In genomic region chr14:118136744-118137452, GRCm38 (mm10) we compare ENCODE assay signal across 8 mouse cellular contexts. TPM values are rescaled to one million over a fixed set of nuclear protein-coding genes. Genes with fewer than 3 reads are reported as not detected.
A peak's percentile ranks its signal among the peaks of the same experiment; 100 is the strongest.
DNase-seq lines count a peak whose midpoint lies in the region; ATAC-seq and TF ChIP-seq lines count a peak whose summit lies in the region.

Gene Gpr180, plus strand, starts transcription at chr14:118137158.

- peak within 1 kb of the TSS; percentile 90 for H3K4me2 ChIP-seq in forebrain, embryonic 13.5 days
- H3K4me2 ChIP-seq in liver, postnatal 0 days (ENCODE audit: low read depth, low read length), result peak within 1 kb of the TSS; percentile 93
- peak within 1 kb of the TSS; percentile 86 for H3K4me2 ChIP-seq in neural tube, embryonic 14.5 days (ENCODE audit: low read depth, low read length)

- H3K27ac ChIP-seq in ES-Bruce4 (ENCODE audit: insufficient read depth, low read length), result no peak within 1 kb of the TSS
- peak within 1 kb of the TSS; percentile 48 for H3K27ac ChIP-seq in forebrain, embryonic 13.5 days
- peak within 1 kb of the TSS; percentile 56; the same call in 1 of the 2 replicates for H3K27ac ChIP-seq in liver, postnatal 0 days (ENCODE audit: low read depth)
- peak within 1 kb of the TSS; percentile 77 for H3K27ac ChIP-seq in neural tube, embryonic 14.5 days (ENCODE audit: low read depth, low read length)

- TF ChIP-seq POLR2A in ES-Bruce4 (IDR thresholded peaks at IDR 0.05; ENCODE audit: insufficient read depth, low read length), result no peak

- under 1% methylated on average over 66 of the region's 77 CpGs for WGBS in forebrain, embryonic 13.5 days
- under 1% methylated on average over 77 of the region's 77 CpGs for WGBS in large intestine, adult 2 months
- 1% methylated on average over 58 of the region's 77 CpGs for WGBS in liver, postnatal 0 days (ENCODE audit: insufficient replicate concordance)
- WGBS in neural tube, embryonic 14.5 days, result under 1% methylated on average over 57 of the region's 77 CpGs

- no peak for TF ChIP-seq CTCF in ES-Bruce4 (IDR thresholded peaks at IDR 0.05; ENCODE audit: low read depth, low read length)
- no peak for TF ChIP-seq CTCF in liver, postnatal 0 days (IDR thresholded peaks at IDR 0.05; ENCODE audit: low read depth)

- no peaks in the 10 kb centered on the region for H3K4me1 ChIP-seq in ES-Bruce4 (ENCODE audit: control insufficient read depth, insufficient read depth, low read length)
- H3K4me1 ChIP-seq in forebrain, embryonic 13.5 days, result peaks cover 22% of the 10 kb centered on the region
- peaks cover 17% of the 10 kb centered on the region for H3K4me1 ChIP-seq in liver, postnatal 0 days (ENCODE audit: insufficient read depth)
- H3K4me1 ChIP-seq in neural tube, embryonic 14.5 days (ENCODE audit: control insufficient read depth, insufficient read depth, low read length), result peaks cover 10% of the 10 kb centered on the region

- H3K9me3 ChIP-seq in ES-Bruce4 (replicated peaks; ENCODE audit: control insufficient read depth, insufficient read depth, low read length, poor library complexity, severe bottlenecking), result no peaks in the 10 kb centered on the region
- H3K9me3 ChIP-seq in forebrain, embryonic 13.5 days (replicated peaks), result no peaks in the 10 kb centered on the region
- no peaks in the 10 kb centered on the region for H3K9me3 ChIP-seq in liver, postnatal 0 days (ENCODE audit: low read length)
- H3K9me3 ChIP-seq in neural tube, embryonic 14.5 days (ENCODE audit: control insufficient read depth, low read length), result no peaks in the 10 kb centered on the region

- TF ChIP-seq EP300 in ES-Bruce4 (IDR thresholded peaks at IDR 0.05; ENCODE audit: insufficient read depth, low read depth, low read length), result 0 out of 2 replicates have a peak, but pooled peaks have one; percentile 29
- TF ChIP-seq EP300 in liver, postnatal 0 days (IDR thresholded peaks at IDR 0.05; ENCODE audit: low read depth), result no peak

- H3K36me3 ChIP-seq in ES-Bruce4 (ENCODE audit: control insufficient read depth, insufficient read depth, low read length, poor library complexity, severe bottlenecking), result peaks cover 2% of the 10 kb centered on the region
- peaks cover 26% of the 10 kb centered on the region for H3K36me3 ChIP-seq in forebrain, embryonic 13.5 days (ENCODE audit: poor library complexity, severe bottlenecking)
- peaks cover 3% of the 10 kb centered on the region; the same call in 1 of the 2 replicates for H3K36me3 ChIP-seq in liver, postnatal 0 days (replicated peaks; ENCODE audit: insufficient read depth, low read length)
- H3K36me3 ChIP-seq in neural tube, embryonic 14.5 days (ENCODE audit: control insufficient read depth, insufficient read depth, low read length), result peaks cover 6% of the 10 kb centered on the region; the same call in 1 of the 2 replicates

- intact Hi-C loops in heart, postnatal 10 days (cut with DNase I), result no loop called here

- no peaks in the 10 kb centered on the region for H3K27me3 ChIP-seq in ES-Bruce4 (ENCODE audit: control insufficient read depth, insufficient read depth, low read length, poor library complexity, severe bottlenecking)
- H3K27me3 ChIP-seq in forebrain, embryonic 13.5 days, result peaks cover 8% of the 10 kb centered on the region; the same call in 1 of the 2 replicates
- no peaks in the 10 kb centered on the region for H3K27me3 ChIP-seq in liver, postnatal 0 days (ENCODE audit: insufficient read depth, low read length)
- no peaks in the 10 kb centered on the region for H3K27me3 ChIP-seq in neural tube, embryonic 14.5 days (ENCODE audit: control insufficient read depth, insufficient read depth, low read length)

- ATAC-seq in cerebellum, adult (ENCODE audit: insufficient number of reproducible peaks, low FRiP score, low TSS enrichment), result peak; percentile 92
- peak; percentile 98 for ATAC-seq in forebrain, embryonic 13.5 days
- peak; percentile 92 for ATAC-seq in liver, postnatal 0 days
- peak; percentile 98 for ATAC-seq in neural tube, embryonic 14.5 days (ENCODE audit: low read depth)

- H3K4me3 ChIP-seq in ES-Bruce4 (ENCODE audit: low read depth, low read length), result peak within 1 kb of the TSS; percentile 73
- peak within 1 kb of the TSS; percentile 83 for H3K4me3 ChIP-seq in forebrain, embryonic 13.5 days
- H3K4me3 ChIP-seq in liver, postnatal 0 days (ENCODE audit: low read depth, low read length), result peak within 1 kb of the TSS; percentile 81
- H3K4me3 ChIP-seq in neural tube, embryonic 14.5 days (ENCODE audit: low read depth, low read length), result peak within 1 kb of the TSS; percentile 84

- peak within 1 kb of the TSS; percentile 81 for H3K9ac ChIP-seq in ES-Bruce4 (ENCODE audit: low read depth, poor library complexity, severe bottlenecking)
- peak within 1 kb of the TSS; percentile 89 for H3K9ac ChIP-seq in forebrain, embryonic 13.5 days
- peak within 1 kb of the TSS; percentile 82 for H3K9ac ChIP-seq in liver, postnatal 0 days (replicated peaks)
- H3K9ac ChIP-seq in neural tube, embryonic 14.5 days (replicated peaks; ENCODE audit: low read depth, low read length), result peak within 1 kb of the TSS; percentile 87

- DNase-seq in heart, postnatal 10 days, result peak; percentile 97
- peak; percentile 85 for DNase-seq in large intestine, adult 2 months (ENCODE audit: low read depth, low spot score)
- peak; percentile 98 for DNase-seq in liver, postnatal 0 days
- DNase-seq in testis, postnatal 10 days (ENCODE audit: low spot score), result peak; percentile 99

RNA-seq across cellular contexts. Expression of gene Gpr180, which starts in this region (rescaled TPM):
- 17.3 and 17.9 TPM in 2 replicates for polyA plus RNA-seq in ES-Bruce4 (2011; ENCODE audit: insufficient read depth, insufficient read length, low read depth, missing spikeins)
- 28.1 and 31.4 TPM in 2 replicates for polyA plus RNA-seq in forebrain, embryonic 13.5 days (2015; fragmentation: Nextera tagmentation; extraction: Ambion mirVana)
- 10 to 100 TPM; 27.2 to 29.0 TPM for total RNA-seq in heart, postnatal 10 days (2021)
- polyA plus RNA-seq in large intestine, adult 2 months (2012; rRNA removed), result 20.1 and 21.2 TPM in 2 replicates
- polyA plus RNA-seq in liver, postnatal 0 days (2015; fragmentation: Nextera tagmentation; extraction: Ambion mirVana), result 12.3 and 13.4 TPM in 2 replicates
- polyA plus RNA-seq in neural tube, embryonic 14.5 days (2014; fragmentation: Nextera tagmentation; extraction: Ambion mirVana), result 47.6 and 51.5 TPM in 2 replicates
